Mouse (Mus musculus) heart, adult 2 months (tissue): ENCODE data around the gene Rsph14.

Experiments
- CTCF ChIP-seq: fragments of 200-600 bp; IDR thresholded peaks from 2 replicates; pipeline ENCODE4 v1.8.1; 2022; ENCODE audit warnings: antibody characterized with exemption, mild to moderate bottlenecking, moderate library complexity
- POLR2A ChIP-seq: fragments of 200-500 bp; IDR thresholded peaks from 2 replicates; pipeline ENCODE4 v1.6.1; 2011; ENCODE audit warnings: mild to moderate bottlenecking, low read depth, low read length, control low read depth; ENCODE audit not compliant: insufficient read depth

DNA sequence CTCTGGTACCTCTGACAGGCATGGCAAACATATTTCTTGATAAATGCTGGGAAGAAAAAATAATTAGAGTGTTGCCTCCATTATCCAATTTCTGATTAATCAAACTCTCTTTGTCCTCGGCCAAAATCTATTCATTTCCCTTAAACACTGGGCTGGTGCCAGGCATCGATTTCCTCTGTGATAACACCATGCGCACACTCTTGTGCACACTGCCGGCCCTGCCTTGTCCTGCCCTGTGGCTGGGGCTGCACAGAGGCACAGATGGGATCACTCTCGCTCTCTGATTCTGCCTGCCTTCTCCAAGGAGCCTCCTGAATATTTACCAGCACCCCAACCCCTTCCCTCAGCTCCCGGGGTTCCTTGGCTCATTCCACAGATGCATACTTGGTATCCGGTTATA lies 56.8 kb downstream of the Rsph14 start:
- TF ChIP-seq CTCF, result no peak
- TF ChIP-seq POLR2A, result no peak
